Mouse (Mus musculus): ENCODE data around the gene Gpc5.

DNA sequence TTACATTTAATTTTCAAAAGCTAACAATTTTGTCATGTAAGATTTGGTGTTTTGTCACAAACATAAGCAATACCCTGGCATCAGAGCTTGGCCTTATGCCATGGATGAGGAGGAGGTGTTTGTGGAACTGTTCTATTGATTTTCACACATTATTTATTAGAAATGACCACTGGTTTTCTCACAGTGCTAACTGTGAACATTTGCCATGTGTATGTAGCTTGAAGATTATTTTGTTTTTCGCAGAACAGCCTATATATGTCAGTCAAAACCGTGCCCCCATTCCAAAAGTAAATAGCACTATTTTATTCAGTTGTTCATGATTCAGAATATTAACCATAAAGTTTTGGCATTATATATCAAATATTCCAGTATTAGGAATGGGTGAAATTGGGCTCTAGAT is 1216.5 kb downstream of the Gpc5 start:
- no peak for TF ChIP-seq CTCF (IDR thresholded peaks at IDR 0.05; ENCODE audit: borderline replicate concordance, insufficient read depth, low read length)
- TF ChIP-seq POLR2A (IDR thresholded peaks at IDR 0.05; ENCODE audit: low read depth, low read length): no peak

Data from embryonic fibroblast, embryonic 13.5 days (primary cell).